Mouse (Mus musculus) MEL (cell line): Measurements from ENCODE around the gene Lhx2. TPM values are rescaled to one million over a fixed set of nuclear protein-coding genes. Genes with fewer than 3 reads are reported as not detected.

Source experiments
- DNase-seq: peaks from one replicate; pipeline ENCODE4 v3.0.0; 2011; ENCODE audit warnings: low read depth, low spot score
- H3K27ac ChIP-seq: 2 replicates; pipeline ENCODE4 v1.5.1; 2012; ENCODE audit warnings: low read depth, mild to moderate bottlenecking, control low read depth, low read length, moderate library complexity; ENCODE audit not compliant: control insufficient read depth
- H3K27me3 ChIP-seq, 2 experiments: fragments of 150-350 bp in 1 of 2; sonication (generic) in 1 of 2; 2 replicates each; pipeline ENCODE4 v1.6.1; 2012; ENCODE audit warnings: low read length in 2 of 2, mild to moderate bottlenecking in 2 of 2, improper control_type of control experiment in 1 of 2, moderate library complexity in 1 of 2; ENCODE audit not compliant: insufficient read depth in 2 of 2, control insufficient read depth in 1 of 2
- H3K36me3 ChIP-seq, 2 experiments: 2 replicates each; pipeline ENCODE4 v1.6.1; 2012 to 2014; ENCODE audit warnings: low read length in 2 of 2, improper control_type of control experiment in 1 of 2, inconsistent platforms in 1 of 2, mild to moderate bottlenecking in 1 of 2; ENCODE audit not compliant: insufficient read depth in 2 of 2, control insufficient read depth in 1 of 2
- H3K4me1 ChIP-seq, 2 experiments: fragments of 150-350 bp in 1 of 2; sonication (generic) in 1 of 2; 2 replicates each; pipeline ENCODE4 v1.6.1; 2012; ENCODE audit warnings: low read length in 2 of 2, improper control_type of control experiment in 1 of 2, mild to moderate bottlenecking in 1 of 2; ENCODE audit not compliant: insufficient read depth in 2 of 2, control insufficient read depth in 1 of 2
- H3K4me3 ChIP-seq, 2 experiments: fragments of 150-350 bp in 1 of 2; sonication (generic) in 1 of 2; 2 replicates each; pipeline ENCODE4 v1.5.1; 2012; ENCODE audit warnings: low read depth in 2 of 2, low read length in 2 of 2, mild to moderate bottlenecking in 2 of 2, moderate library complexity in 2 of 2, control low read depth in 1 of 2, improper control_type of control experiment in 1 of 2; ENCODE audit not compliant: control insufficient read depth in 1 of 2, insufficient read depth in 1 of 2
- H3K79me2 ChIP-seq: 2 replicates; pipeline ENCODE4 v1.6.1; 2012; ENCODE audit warnings: mild to moderate bottlenecking, low read length, moderate library complexity; ENCODE audit not compliant: control insufficient read depth, poor library complexity, insufficient read depth
- H3K9ac ChIP-seq: 2 replicates; pipeline ENCODE4 v1.6.1; 2012; ENCODE audit warnings: low read depth, mild to moderate bottlenecking, control low read depth, low read length, moderate library complexity; ENCODE audit not compliant: control insufficient read depth, poor library complexity, severe bottlenecking
- H3K9me3 ChIP-seq: fragments of 150-350 bp; sonication (generic); replicated peaks from 2 replicates; pipeline ENCODE4 v1.6.1; 2012; ENCODE audit warnings: mild to moderate bottlenecking, low read length, improper control_type of control experiment, moderate library complexity; ENCODE audit not compliant: insufficient read depth
- BHLHE40 ChIP-seq: IDR thresholded peaks from 2 replicates; pipeline ENCODE4 v1.6.1; 2012; ENCODE audit warnings: low read depth, mild to moderate bottlenecking, inconsistent platforms, low read length, improper control_type of control experiment, borderline replicate concordance
- CHD1 ChIP-seq: IDR thresholded peaks from 2 replicates; pipeline ENCODE4 v1.6.1; 2012; ENCODE audit warnings: low read depth, mild to moderate bottlenecking, inconsistent platforms, low read length, improper control_type of control experiment
- CHD2 ChIP-seq: IDR thresholded peaks from 2 replicates; pipeline ENCODE4 v1.6.1; 2011; ENCODE audit warnings: low read length, improper control_type of control experiment
- E2F4 ChIP-seq: IDR thresholded peaks from 2 replicates; pipeline ENCODE4 v1.6.1; 2011; ENCODE audit warnings: low read depth, low read length, improper control_type of control experiment, borderline replicate concordance
- EP300 ChIP-seq, 2 experiments: IDR thresholded peaks; 2 replicates each; pipeline ENCODE4 v1.6.1; 2011; ENCODE audit warnings: improper control_type of control experiment in 2 of 2, low read length in 2 of 2, low read depth in 1 of 2, mild to moderate bottlenecking in 1 of 2
- ETS1 ChIP-seq: IDR thresholded peaks from 2 replicates; pipeline ENCODE4 v1.6.1; 2012; ENCODE audit warnings: low read depth, mild to moderate bottlenecking, inconsistent platforms, low read length, improper control_type of control experiment, moderate library complexity
- GATA1 ChIP-seq: IDR thresholded peaks from 2 replicates; pipeline ENCODE4 v1.6.1; 2011; ENCODE audit warnings: low read depth, low read length, improper control_type of control experiment
- HCFC1 ChIP-seq: IDR thresholded peaks from 2 replicates; pipeline ENCODE4 v1.6.1; 2012; ENCODE audit warnings: low read depth, mild to moderate bottlenecking, inconsistent platforms, low read length, improper control_type of control experiment, moderate library complexity
- KAT2A ChIP-seq: conservative IDR thresholded peaks from 2 replicates; pipeline ENCODE4 v1.6.1; 2012; ENCODE audit warnings: low read depth, low read length, improper control_type of control experiment, inconsistent platforms
- MAX ChIP-seq: IDR thresholded peaks from 2 replicates; pipeline ENCODE4 v1.6.1; 2011; ENCODE audit warnings: low read length, improper control_type of control experiment
- MAZ ChIP-seq: IDR thresholded peaks from 2 replicates; pipeline ENCODE4 v1.6.1; 2012; ENCODE audit warnings: low read depth, mild to moderate bottlenecking, inconsistent platforms, low read length, improper control_type of control experiment
- MEF2A ChIP-seq: IDR thresholded peaks from 2 replicates; pipeline ENCODE4 v1.6.1; 2014; ENCODE audit warnings: low read depth, mild to moderate bottlenecking, inconsistent platforms, low read length, improper control_type of control experiment; ENCODE audit not compliant: poor library complexity, insufficient replicate concordance, severe bottlenecking; ENCODE audit errors: extremely low read depth
- MYB ChIP-seq: IDR thresholded peaks from 2 replicates; pipeline ENCODE4 v1.6.1; 2011; ENCODE audit warnings: mild to moderate bottlenecking, low read depth, low read length, improper control_type of control experiment
- MYC ChIP-seq: IDR thresholded peaks from 2 replicates; pipeline ENCODE4 v1.6.1; 2011; ENCODE audit warnings: low read depth, mild to moderate bottlenecking, low read length, improper control_type of control experiment, moderate library complexity
- NELFE ChIP-seq: IDR thresholded peaks from 2 replicates; pipeline ENCODE4 v1.6.1; 2011; ENCODE audit warnings: low read depth, low read length, improper control_type of control experiment
- NRF1 ChIP-seq: IDR thresholded peaks from 2 replicates; pipeline ENCODE4 v1.6.1; 2014; ENCODE audit warnings: low read depth, mild to moderate bottlenecking, inconsistent platforms, low read length, improper control_type of control experiment, moderate library complexity; ENCODE audit not compliant: poor library complexity, insufficient read depth, severe bottlenecking
- POLR2AphosphoS2 ChIP-seq: IDR thresholded peaks from 2 replicates; pipeline ENCODE4 v1.6.1; 2011; ENCODE audit warnings: low read length, improper control_type of control experiment
- POLR2AphosphoS5 ChIP-seq: IDR thresholded peaks from 2 replicates; pipeline ENCODE4 v1.6.1; 2012; ENCODE audit warnings: low read depth, borderline replicate concordance, mild to moderate bottlenecking, inconsistent platforms, low read length, moderate library complexity, mixed read lengths
- SIN3A ChIP-seq: IDR thresholded peaks from 2 replicates; pipeline ENCODE4 v1.6.1; 2012; ENCODE audit warnings: low read length, improper control_type of control experiment, inconsistent platforms
- TAL1 ChIP-seq: IDR thresholded peaks from 2 replicates; pipeline ENCODE4 v1.6.1; 2012; ENCODE audit warnings: mild to moderate bottlenecking, inconsistent platforms, low read length, moderate library complexity, mixed read lengths
- TBP ChIP-seq: IDR thresholded peaks from 2 replicates; pipeline ENCODE4 v1.8.0; 2011; ENCODE audit warnings: low read depth, low read length, improper control_type of control experiment
- TCF12 ChIP-seq: IDR thresholded peaks from 2 replicates; pipeline ENCODE4 v1.6.1; 2014; ENCODE audit warnings: low read depth, mild to moderate bottlenecking, inconsistent platforms, low read length, improper control_type of control experiment, moderate library complexity
- USF1 ChIP-seq: IDR thresholded peaks from 2 replicates; pipeline ENCODE4 v1.6.1; 2014; ENCODE audit warnings: low read depth, mild to moderate bottlenecking, inconsistent platforms, low read length, improper control_type of control experiment, moderate library complexity
- USF2 ChIP-seq, 2 experiments: IDR thresholded peaks; 2 replicates each; pipeline ENCODE4 v1.6.1; 2011 to 2012; ENCODE audit warnings: improper control_type of control experiment in 2 of 2, low read length in 2 of 2, borderline replicate concordance in 1 of 2, inconsistent platforms in 1 of 2, low read depth in 1 of 2, mild to moderate bottlenecking in 1 of 2; ENCODE audit not compliant: insufficient read depth in 1 of 2
- ZC3H11A ChIP-seq: IDR thresholded peaks from 2 replicates; pipeline ENCODE4 v1.6.1; 2012; ENCODE audit warnings: low read depth, mild to moderate bottlenecking, inconsistent platforms, low read length, improper control_type of control experiment
- ZKSCAN1 ChIP-seq: IDR thresholded peaks from 2 replicates; pipeline ENCODE4 v1.6.1; 2012; ENCODE audit warnings: low read depth, mild to moderate bottlenecking, inconsistent platforms, low read length, improper control_type of control experiment, moderate library complexity
- polyA plus RNA-seq, 2 experiments: library from polyadenylated mRNA; stranded (reverse) in 1 of 2; unstranded in 1 of 2; fragments of >175 nt in 1 of 2; fragments of >200 nt in 1 of 2; gene quantifications; 2 replicates each; pipeline versions ENCODE4 v1.2.1 to v1.2.4; 2012; ENCODE audit warnings: low replicate concordance in 2 of 2, low read depth in 1 of 2; ENCODE audit not compliant: insufficient read length in 2 of 2, insufficient read depth in 1 of 2, missing spikeins in 1 of 2
- total RNA-seq: library from RNA; depleted of rRNA; stranded (reverse); fragments of 300-350 nt; gene quantifications from 2 replicates; pipeline ENCODE4 v1.2.3, GENCODE M21; 2012

Lhx2 gene
- total and polyA plus RNA-seq, 3 experiments = 0.12 TPM; not detected in 2

DNA sequence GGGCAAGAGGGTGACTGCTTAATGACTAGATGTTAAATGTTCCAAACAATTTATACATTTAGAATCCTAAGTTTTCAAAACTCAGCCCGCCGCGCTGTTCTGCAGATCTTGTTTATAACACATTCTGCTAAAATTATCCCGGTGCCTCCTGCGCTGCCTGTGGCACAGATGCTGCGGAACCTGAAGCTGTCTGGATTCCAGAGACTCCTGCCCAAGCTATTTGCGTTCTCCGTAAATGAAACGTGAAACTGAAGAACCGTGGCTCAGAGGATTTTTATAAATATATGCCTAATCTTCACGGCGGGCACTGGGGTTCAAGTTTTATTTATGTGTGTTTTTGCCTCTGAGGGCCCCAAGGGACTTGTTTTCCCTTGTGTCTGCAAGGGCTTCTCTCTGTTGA, 64.2 kb downstream of the Lhx2 start:
- H3K9me3 ChIP-seq = no peaks in the 10 kb centered on the region
- no peaks in the 10 kb centered on the region for H3K4me1 ChIP-seq
- H3K9ac ChIP-seq = no peak overlapping the region
- no peaks in the 10 kb centered on the region for H3K36me3 ChIP-seq
- peaks cover 0 to 3% of the 10 kb centered on the region in 2 experiments; a peak in 3 of 4 replicates for H3K27me3 ChIP-seq
- no peak overlapping the region for H3K27ac ChIP-seq
- no peaks in the 10 kb centered on the region for H3K79me2 ChIP-seq
- TF ChIP-seq SIN3A = no peak
- TF ChIP-seq KAT2A = no peak
- H3K4me3 ChIP-seq = no peak overlapping the region
- no peak for DNase-seq

DNA sequence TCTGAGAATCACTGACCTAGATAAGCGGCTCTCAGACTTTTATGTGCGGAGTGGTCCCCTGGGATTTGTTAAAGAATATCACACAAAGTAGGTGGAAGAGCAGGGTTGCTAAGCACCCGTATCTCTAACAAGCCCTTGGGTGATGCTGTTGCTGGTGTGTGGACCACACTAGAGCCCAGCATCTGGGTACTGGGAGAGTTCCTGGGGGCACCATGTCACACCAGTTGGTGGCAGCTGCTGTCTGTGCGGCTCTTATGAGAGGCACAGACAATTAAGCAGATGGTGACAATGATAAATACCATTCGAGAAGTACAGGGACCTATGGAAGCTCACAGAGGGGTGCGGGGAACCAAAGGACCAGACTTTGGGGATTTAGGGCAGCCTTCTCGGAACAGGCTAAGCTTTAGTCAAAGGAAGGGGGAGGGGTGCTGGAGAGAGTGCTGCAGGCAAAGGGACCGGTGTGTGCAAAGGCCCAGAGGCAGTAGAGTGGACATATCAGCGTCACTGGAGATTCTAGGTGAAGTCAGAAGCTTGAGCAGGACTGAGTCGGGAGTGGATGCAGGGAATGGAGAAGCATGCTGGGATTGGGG, 65.0 kb downstream of the Lhx2 start:
- no peaks in the 10 kb centered on the region for H3K9me3 ChIP-seq

DNA sequence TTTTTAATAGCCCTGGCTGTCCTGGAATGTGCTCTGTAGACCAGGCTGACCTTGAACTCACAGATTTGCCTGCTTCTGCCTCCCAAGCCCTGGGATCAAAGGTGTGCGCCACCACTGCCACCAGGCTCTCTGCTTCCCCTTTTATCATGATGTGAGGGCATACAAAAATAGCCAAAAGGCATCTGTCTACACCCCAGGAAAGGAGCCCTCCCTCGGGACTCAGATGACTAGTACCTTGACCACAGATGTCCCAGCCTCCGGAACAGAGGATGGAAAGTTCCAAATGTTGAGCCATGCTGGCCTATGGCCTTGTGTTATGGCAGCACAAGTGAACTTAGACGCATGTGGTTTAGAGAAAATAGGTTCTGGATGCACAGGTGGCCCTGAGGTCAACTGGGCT, 66.3 kb downstream of the Lhx2 start:
- Histone ChIP-seq H3K9me3 (no peaks in the 10 kb centered on the region), H3K79me2 (no peaks in the 10 kb centered on the region), H3K4me1 (no peaks in the 10 kb centered on the region), H3K36me3 (no peaks in the 10 kb centered on the region), H3K27me3 (peaks cover 0 to 3% of the 10 kb centered on the region in 2 experiments; a peak in 2 of 4 replicates), H3K4me3 (no peak overlapping the region), H3K27ac (no peak overlapping the region), H3K9ac (no peak overlapping the region)
- no peak for DNase-seq
- TF ChIP-seq TAL1 (no peak), BHLHE40 (no peak), E2F4 (no peak), TCF12 (no peak), NRF1 (no peak), ZKSCAN1 (no peak), CHD1 (no peak), USF2 (IDR thresholded peaks at IDR 0.05; ENCODE audit: borderline replicate concordance in 1 of 2, insufficient read depth in 1 of 2, low read depth in 1 of 2, low read length in 2 of 2) (no peak), MEF2A (no peak), EP300 (IDR thresholded peaks at IDR 0.05; ENCODE audit: low read depth in 1 of 2, low read length in 2 of 2) (no peak), POLR2AphosphoS5 (no peak), POLR2AphosphoS2 (no peak)

More for the DNA sequence above, 65.0 kb downstream of the Lhx2 start:
- DNase-seq = no peak
- TF ChIP-seq ZC3H11A (no peak), ETS1 (no peak), MYB (no peak), POLR2AphosphoS2 (no peak), TBP (no peak), HCFC1 (no peak), BHLHE40 (no peak), GATA1 (no peak), USF1 (no peak), MYC (no peak), MAX (no peak), CHD2 (no peak), SIN3A (no peak), MAZ (no peak), TCF12 (no peak), NRF1 (no peak), NELFE (no peak), EP300 (IDR thresholded peaks at IDR 0.05; ENCODE audit: low read depth in 1 of 2, low read length in 2 of 2) (no peak), USF2 (IDR thresholded peaks at IDR 0.05; ENCODE audit: borderline replicate concordance in 1 of 2, insufficient read depth in 1 of 2, low read depth in 1 of 2, low read length in 2 of 2) (no peak), E2F4 (no peak)
- TF ChIP-seq, all 39 proteins: peak for 0
- Histone ChIP-seq H3K4me3 (no peak overlapping the region), H3K27me3 (peaks cover 0 to 3% of the 10 kb centered on the region in 2 experiments; a peak in 3 of 4 replicates), H3K27ac (no peak overlapping the region), H3K9ac (no peak overlapping the region), H3K79me2 (no peaks in the 10 kb centered on the region), H3K36me3 (no peaks in the 10 kb centered on the region), H3K4me1 (no peaks in the 10 kb centered on the region)
